Comparison of ENCODE assay signal across 22 mouse cellular contexts in the genomic region with DNA sequence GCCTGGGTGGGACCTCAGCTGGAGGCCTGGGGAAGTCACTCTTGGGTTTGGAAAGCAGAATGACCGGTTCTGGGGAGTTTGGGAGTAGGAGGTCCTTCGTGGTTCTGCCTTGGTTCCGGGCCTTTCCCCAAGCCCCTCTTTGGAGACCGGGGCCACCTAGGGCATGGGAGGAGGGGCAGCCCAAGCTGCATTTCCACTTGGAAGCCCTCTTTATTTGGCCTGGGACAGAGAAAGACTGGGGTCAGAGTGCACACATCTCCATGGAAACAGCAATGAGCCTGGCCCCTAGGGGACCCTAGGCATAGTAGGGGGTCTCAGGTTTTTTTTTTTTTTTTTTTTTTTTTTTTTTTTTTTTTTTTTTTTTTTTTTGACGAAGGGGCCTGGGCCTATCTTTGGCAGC. TPM values are rescaled to one million over a fixed set of nuclear protein-coding genes. Genes with fewer than 3 reads are reported as not detected.
DNase-seq lines count a peak whose midpoint lies in the region; ATAC-seq and TF ChIP-seq lines count a peak whose summit lies in the region.
"Had no signal": no experiment of that assay in that cellular context is flagged by ENCODE, and none has a peak within 500 bp of the region (broad histone marks: within the 10 kb centered on the region; RNA-seq: fewer than 3 reads in every experiment).

No protein-coding gene starts in this region.

- in situ Hi-C loops in ES-E14 (cut with MboI; ENCODE audit: low sequenced_read_pairs in 2 of 2, unreplicated experiment in 2 of 2), result no loop called here

- WGBS in kidney, embryonic 15.5 days, result 29% methylated on average over 5 of the region's 5 CpGs
- WGBS in embryonic facial prominence, embryonic 10.5 days, result 7% methylated on average over 5 of the region's 5 CpGs

- no peak overlapping the region for H3K4me3 ChIP-seq in kidney, embryonic 15.5 days (replicated peaks)
- no peak overlapping the region for H3K4me3 ChIP-seq in ES-E14 (ENCODE audit: insufficient read depth in 1 of 2, low read depth in 1 of 2, low read length in 2 of 2, poor library complexity in 1 of 2, severe bottlenecking in 1 of 2)
- peak overlapping the region; percentile 30; the same call in 1 of the 2 replicates for H3K4me3 ChIP-seq in embryonic facial prominence, embryonic 10.5 days
- H3K4me3 ChIP-seq: embryonic facial prominence, embryonic 13.5 days; heart, adult 2 months; liver, embryonic 13.5 days had no signal

- no peaks in the 10 kb centered on the region for H3K27me3 ChIP-seq in kidney, embryonic 15.5 days
- H3K27me3 ChIP-seq in embryonic facial prominence, embryonic 10.5 days (replicated peaks; ENCODE audit: low read depth, poor library complexity, severe bottlenecking), result no peaks in the 10 kb centered on the region
- H3K27me3 ChIP-seq: embryonic facial prominence, embryonic 13.5 days; limb, embryonic 13.5 days; liver, embryonic 13.5 days had no signal

- no peak for ATAC-seq in kidney, embryonic 15.5 days (replicated peaks; ENCODE audit: low FRiP score)
- ATAC-seq: inflammation-experienced regulatory T-cells, adult 6 months had no signal

- peaks cover 25% of the 10 kb centered on the region for H3K4me1 ChIP-seq in kidney, embryonic 15.5 days
- H3K4me1 ChIP-seq in ES-E14 (ENCODE audit: control insufficient read depth in 2 of 2, insufficient read depth in 2 of 2, low read length in 2 of 2, poor library complexity in 1 of 2), result peaks cover 2 to 12% of the 10 kb centered on the region in 2 experiments; a peak in 1 of 4 replicates
- peaks cover 40% of the 10 kb centered on the region for H3K4me1 ChIP-seq in embryonic facial prominence, embryonic 10.5 days

- H3K9me3 ChIP-seq in kidney, embryonic 15.5 days (replicated peaks), result no peaks in the 10 kb centered on the region
- H3K9me3 ChIP-seq in ES-E14 (ENCODE audit: control insufficient read depth, insufficient read depth, low read depth, low read length), result no peaks in the 10 kb centered on the region
- no peaks in the 10 kb centered on the region for H3K9me3 ChIP-seq in embryonic facial prominence, embryonic 10.5 days
- H3K9me3 ChIP-seq: embryonic facial prominence, embryonic 13.5 days; limb, embryonic 13.5 days; liver, embryonic 13.5 days had no signal

- H3K36me3 ChIP-seq in kidney, embryonic 15.5 days, result no peaks in the 10 kb centered on the region
- no peaks in the 10 kb centered on the region for H3K36me3 ChIP-seq in ES-E14 (ENCODE audit: control insufficient read depth, insufficient read depth, low read length, poor library complexity, severe bottlenecking)
- H3K36me3 ChIP-seq in embryonic facial prominence, embryonic 10.5 days (replicated peaks), result no peaks in the 10 kb centered on the region
- H3K36me3 ChIP-seq: embryonic facial prominence, embryonic 13.5 days; limb, embryonic 13.5 days; liver, embryonic 13.5 days had no signal

- H3K4me2 ChIP-seq in kidney, embryonic 15.5 days, result no peak overlapping the region

- peak; percentile 4 to 9 for DNase-seq in cerebellum, postnatal 10 days
- DNase-seq in cerebellum, postnatal 14 days, result no peak
- DNase-seq in kidney, postnatal 10 days, result peak; percentile 8
- no peak for DNase-seq in ES-E14 (ENCODE audit: low read depth, low spot score)
- peak; percentile 48 for DNase-seq in embryonic facial prominence, embryonic 10.5 days (ENCODE audit: low spot score)
- DNase-seq in MN1 (ENCODE audit: low spot score), result no peak
- no peak for DNase-seq in gastrocnemius, adult 8-10 months (ENCODE audit: low spot score in 2 of 2)
- DNase-seq: adrenal gland, adult 2 months; cerebellum, postnatal 25 days; gastrocnemius, postnatal 10 days; heart, adult 2 months; kidney, adult 9 months; kidney, postnatal 4 days; liver, embryonic 13.5 days; lung, embryonic 14.5 days; lung, postnatal 36 days; right cerebral cortex, postnatal 25 days; thymus, adult 2 months had no signal

- no peak overlapping the region for H3K27ac ChIP-seq in kidney, embryonic 15.5 days
- H3K27ac ChIP-seq in ES-E14 (ENCODE audit: insufficient read depth, low read depth, low read length, poor library complexity, severe bottlenecking), result no peak overlapping the region
- H3K27ac ChIP-seq in embryonic facial prominence, embryonic 10.5 days (replicated peaks), result peak overlapping the region; percentile 100
- H3K27ac ChIP-seq: heart, adult 2 months; liver, embryonic 13.5 days had no signal

- H3K9ac ChIP-seq in kidney, embryonic 15.5 days, result no peak overlapping the region
- no peak overlapping the region for H3K9ac ChIP-seq in ES-E14 (ENCODE audit: insufficient read depth, low read depth, low read length, poor library complexity, severe bottlenecking)

TF ChIP-seq in ES-E14, 5 proteins besides CTCF, POLR2A, EP300 and RAD21:
- no peak for TF ChIP-seq CHD2 (IDR thresholded peaks at IDR 0.05; ENCODE audit: low read depth, low read length)
- TF ChIP-seq ZNF384 (IDR thresholded peaks at IDR 0.05; ENCODE audit: low read depth, low read length), result peak; percentile 91; the same call in 1 of the 2 replicates
- no peak for TF ChIP-seq ZC3H11A (IDR thresholded peaks at IDR 0.05; ENCODE audit: borderline replicate concordance, low read depth, low read length)
- no peak for TF ChIP-seq MAFK (IDR thresholded peaks at IDR 0.05; ENCODE audit: insufficient read depth, low read depth, low read length)
- no peak for TF ChIP-seq HCFC1 (IDR thresholded peaks at IDR 0.05; ENCODE audit: borderline replicate concordance, insufficient read depth, low read length)

RNA-seq across cellular contexts. Expression of a gene that starts 2.4 kb away (rescaled TPM):
- 45.2 and 45.4 TPM in 2 replicates for polyA plus RNA-seq in kidney, embryonic 15.5 days (2015; fragmentation: Nextera tagmentation; extraction: Ambion mirVana)
- 31.3 and 39.2 TPM in 2 replicates for total RNA-seq in ES-E14 (2012; rRNA removed)
- polyA plus RNA-seq in embryonic facial prominence, embryonic 10.5 days (2016; fragmentation: Nextera tagmentation; extraction: Ambion mirVana), result 77.2 and 91.2 TPM in 2 replicates
- total RNA-seq in gastrocnemius, adult 8-10 months (2022), result 10 to 100 TPM in 3 of 4 experiments, 1 to 10 TPM in 1; 7.4 to 12.7 (median 11.2) TPM

RNA-seq across cellular contexts. Expression of a gene that starts 35.5 kb away (rescaled TPM):
- polyA plus RNA-seq in kidney, embryonic 15.5 days (2015; fragmentation: Nextera tagmentation; extraction: Ambion mirVana), result 45.7 and 48.4 TPM in 2 replicates
- total RNA-seq in ES-E14 (2012; rRNA removed), result 36.5 and 49.4 TPM in 2 replicates
- polyA plus RNA-seq in embryonic facial prominence, embryonic 10.5 days (2016; fragmentation: Nextera tagmentation; extraction: Ambion mirVana), result 56.3 and 59.8 TPM in 2 replicates
- total RNA-seq in gastrocnemius, adult 8-10 months (2022), result 10 to 100 TPM; 69.8 to 82.0 (median 73.8) TPM

Comparison
In these comparisons a context has a peak if more than half of its experiments do, and no peak if none do; other contexts are left out.
1. DNase-seq: peak in cerebellum, postnatal 10 days (2 of 2), kidney, postnatal 10 days (single experiment) and embryonic facial prominence, embryonic 10.5 days (single experiment); none in cerebellum, postnatal 14 days (0 of 2), ES-E14 (single experiment), MN1 (single experiment) and gastrocnemius, adult 8-10 months (0 of 2).